Mouse (Mus musculus): ENCODE results near the gene Fads6. TPM values are rescaled to one million over a fixed set of nuclear protein-coding genes. Genes with fewer than 3 reads are reported as not detected.

The Fads6 gene
- polyA plus RNA-seq, 1 experiment, result 0.62 TPM

GRCm38 (mm10) chr11:115242746-115243145 is 54.7 kb downstream of the Fads6 start:
- H3ac ChIP-seq (ENCODE audit: control insufficient read depth, insufficient read length), result no peak overlapping the region
- H3K4me2 ChIP-seq (ENCODE audit: low read depth), result no peak overlapping the region
- H3K4me3 ChIP-seq, result no peak overlapping the region
- no peak for TF ChIP-seq POLR2AphosphoS2 (IDR thresholded peaks at IDR 0.05; ENCODE audit: insufficient read length, low read depth)
- no peak for TF ChIP-seq SRF (IDR thresholded peaks at IDR 0.05; ENCODE audit: control insufficient read depth, insufficient read length, low read depth)
- no peaks in the 10 kb centered on the region for H3K36me3 ChIP-seq (ENCODE audit: control insufficient read depth, insufficient read depth)
- no peaks in the 10 kb centered on the region for H3K79me2 ChIP-seq (ENCODE audit: control insufficient read depth, insufficient read depth)
- H3K27me3 ChIP-seq (ENCODE audit: control insufficient read depth, insufficient read depth, insufficient read length), result peaks cover under 1% of the 10 kb centered on the region

GRCm38 (mm10) chr11:115241402-115241801 is 56.1 kb downstream of the Fads6 start:
- Histone ChIP-seq H3K79me2 (ENCODE audit: control insufficient read depth, insufficient read depth) (no peaks in the 10 kb centered on the region), H3K4me3 (no peak overlapping the region), H3K27me3 (ENCODE audit: control insufficient read depth, insufficient read depth, insufficient read length) (no peaks in the 10 kb centered on the region), H3K36me3 (ENCODE audit: control insufficient read depth, insufficient read depth) (no peaks in the 10 kb centered on the region), H3K4me2 (ENCODE audit: low read depth) (no peak overlapping the region), H3ac (ENCODE audit: control insufficient read depth, insufficient read length) (no peak overlapping the region)
- TF ChIP-seq MYOG (IDR thresholded peaks at IDR 0.05; ENCODE audit: control insufficient read depth in 1 of 3, insufficient read depth in 1 of 3, insufficient read length in 2 of 3, low read depth in 2 of 3), result peak in 2 of 3 experiments; percentile 75 to 88
- peak in 2 of 3 experiments; percentile 57 to 91 for TF ChIP-seq MYOD1 (IDR thresholded peaks at IDR 0.05; ENCODE audit: control insufficient read depth in 1 of 3, insufficient read length in 2 of 3, low read depth in 2 of 3)
- TF ChIP-seq E2F4 (IDR thresholded peaks at IDR 0.05; ENCODE audit: insufficient read depth), result no peak
- peak; percentile 61 for TF ChIP-seq TCF3 (IDR thresholded peaks at IDR 0.05; ENCODE audit: insufficient read length, low read depth)

GRCm38 (mm10) chr11:115236570-115236969 is 60.9 kb downstream of the Fads6 start:
- no peak for TF ChIP-seq POLR2AphosphoS2 (IDR thresholded peaks at IDR 0.05; ENCODE audit: insufficient read length, low read depth)
- TF ChIP-seq REST (IDR thresholded peaks at IDR 0.05; ENCODE audit: insufficient read depth, insufficient read length), result no peak
- TF ChIP-seq TCF12 (IDR thresholded peaks at IDR 0.05; ENCODE audit: insufficient read depth, poor library complexity, severe bottlenecking), result no peak
- TF ChIP-seq CEBPB (IDR thresholded peaks at IDR 0.05; ENCODE audit: insufficient read depth, poor library complexity, severe bottlenecking), result no peak
- TF ChIP-seq MYOD1 (IDR thresholded peaks at IDR 0.05; ENCODE audit: control insufficient read depth in 1 of 3, insufficient read length in 2 of 3, low read depth in 2 of 3), result no peak
- Histone ChIP-seq H3ac (ENCODE audit: control insufficient read depth, insufficient read length) (no peak overlapping the region), H3K79me2 (ENCODE audit: control insufficient read depth, insufficient read depth) (no peaks in the 10 kb centered on the region), H3K27me3 (ENCODE audit: control insufficient read depth, insufficient read depth, insufficient read length) (no peaks in the 10 kb centered on the region), H3K36me3 (ENCODE audit: control insufficient read depth, insufficient read depth) (no peaks in the 10 kb centered on the region), H3K4me2 (ENCODE audit: low read depth) (no peak overlapping the region), H3K4me3 (no peak overlapping the region)

- no peaks in the 10 kb centered on the region for H3K36me3 ChIP-seq (ENCODE audit: control insufficient read depth, insufficient read depth)
- H3K27me3 ChIP-seq (ENCODE audit: control insufficient read depth, insufficient read depth, insufficient read length), result no peaks in the 10 kb centered on the region
- no peak overlapping the region for H3K4me2 ChIP-seq (ENCODE audit: low read depth)
- TF ChIP-seq SRF (IDR thresholded peaks at IDR 0.05; ENCODE audit: control insufficient read depth, insufficient read length, low read depth) (no peak), MYOG (IDR thresholded peaks at IDR 0.05; ENCODE audit: control insufficient read depth in 1 of 3, insufficient read depth in 1 of 3, insufficient read length in 2 of 3, low read depth in 2 of 3) (no peak), POLR2AphosphoS2 (IDR thresholded peaks at IDR 0.05; ENCODE audit: insufficient read length, low read depth) (no peak), TCF12 (IDR thresholded peaks at IDR 0.05; ENCODE audit: insufficient read depth, poor library complexity, severe bottlenecking) (no peak)
- no peak overlapping the region for H3K4me3 ChIP-seq
- H3ac ChIP-seq (ENCODE audit: control insufficient read depth, insufficient read length), result no peak overlapping the region
- no peaks in the 10 kb centered on the region for H3K79me2 ChIP-seq (ENCODE audit: control insufficient read depth, insufficient read depth)
Observed at GRCm38 (mm10) chr11:115234320-115235044, 63.0 kb downstream of the Fads6 start.

GRCm38 (mm10) chr11:115233526-115234290 is 63.8 kb downstream of the Fads6 start:
- Histone ChIP-seq H3K36me3 (ENCODE audit: control insufficient read depth, insufficient read depth) (no peaks in the 10 kb centered on the region), H3K27me3 (ENCODE audit: control insufficient read depth, insufficient read depth, insufficient read length) (no peaks in the 10 kb centered on the region), H3K79me2 (ENCODE audit: control insufficient read depth, insufficient read depth) (no peaks in the 10 kb centered on the region), H3K4me2 (ENCODE audit: low read depth) (no peak overlapping the region), H3ac (ENCODE audit: control insufficient read depth, insufficient read length) (no peak overlapping the region), H3K4me3 (no peak overlapping the region)
- no peak for TF ChIP-seq USF1 (IDR thresholded peaks at IDR 0.05; ENCODE audit: low read depth)
- TF ChIP-seq MYOG (IDR thresholded peaks at IDR 0.05; ENCODE audit: control insufficient read depth in 1 of 3, insufficient read depth in 1 of 3, insufficient read length in 2 of 3, low read depth in 2 of 3), result no peak
- TF ChIP-seq POLR2AphosphoS2 (IDR thresholded peaks at IDR 0.05; ENCODE audit: insufficient read length, low read depth), result no peak
- no peak for TF ChIP-seq TCF12 (IDR thresholded peaks at IDR 0.05; ENCODE audit: insufficient read depth, poor library complexity, severe bottlenecking)
- no peak for TF ChIP-seq SRF (IDR thresholded peaks at IDR 0.05; ENCODE audit: control insufficient read depth, insufficient read length, low read depth)
- no peak for TF ChIP-seq TCF3 (IDR thresholded peaks at IDR 0.05; ENCODE audit: insufficient read length, low read depth)

All from myocyte (in vitro differentiated cells).